Mouse (Mus musculus) hindbrain, postnatal 0 days (tissue): ENCODE measurements at regions not wholly inside any gene's neighbourhood (a gene's known extent, or its start where the extent isn't known, plus 50 kb on each side); places are given as distances from the start of the nearest gene placed in this dataset.

Experiments
- ATAC-seq: fragments of 200-750 bp; cut with Nextera tagmentation; 2 replicates; pipeline ENCODE4 v1.8.0; 2017; ENCODE audit warnings: mild to moderate bottlenecking, moderate TSS enrichment, moderate library complexity
- DNase-seq: peaks from one replicate; pipeline ENCODE4 v3.0.0-alpha.2; 2015; ENCODE audit warnings: low spot score
- H3K27ac ChIP-seq: fragments of 300-500 bp; sonication (generic); 2 replicates; pipeline ENCODE4 v1.5.1; 2014; ENCODE audit warnings: mild to moderate bottlenecking
- H3K27me3 ChIP-seq: fragments of 300-500 bp; sonication (generic); 2 replicates; pipeline ENCODE4 v1.6.1; 2014; ENCODE audit warnings: low read length, mixed read lengths; ENCODE audit not compliant: insufficient read depth
- H3K36me3 ChIP-seq: fragments of 300-500 bp; sonication (generic); 2 replicates; pipeline ENCODE4 v1.6.1; 2014; ENCODE audit warnings: low read length, mixed read lengths; ENCODE audit not compliant: insufficient read depth
- H3K4me1 ChIP-seq: fragments of 300-500 bp; sonication (generic); 2 replicates; pipeline ENCODE4 v1.6.1; 2014; ENCODE audit warnings: antibody characterized with exemption, low read length, mixed read lengths; ENCODE audit not compliant: insufficient read depth
- H3K4me2 ChIP-seq: fragments of 300-500 bp; sonication (generic); 2 replicates; pipeline ENCODE4 v1.6.1; 2014; ENCODE audit warnings: low read depth, mild to moderate bottlenecking, low read length, moderate library complexity, mixed read lengths
- H3K4me3 ChIP-seq: fragments of 300-500 bp; sonication (generic); 2 replicates; pipeline ENCODE4 v1.5.1; 2014; ENCODE audit warnings: low read length
- H3K9ac ChIP-seq: fragments of 300-500 bp; sonication (generic); replicated peaks from 2 replicates; pipeline ENCODE4 v1.6.1; 2014; ENCODE audit warnings: mild to moderate bottlenecking, low read length, moderate library complexity, mixed read lengths
- H3K9me3 ChIP-seq: fragments of 300-500 bp; sonication (generic); 2 replicates; pipeline ENCODE4 v1.6.1; 2016; ENCODE audit warnings: low read length, mixed read lengths
- CTCF ChIP-seq: IDR thresholded peaks from 2 replicates; pipeline ENCODE4 v1.5.1; 2016; ENCODE audit warnings: antibody characterized with exemption, control low read depth, low read depth
- WGBS: fragments of 180-500 bp; shearing (Covaris S2); extraction: QIAGEN DNeasy Blood & Tissue Kit; methylation state at CpG from one replicate; pipeline ENCODE4 v1.1.7; 2014; 5-methylcytosine and 5-hydroxymethylcytosine counted together

GRCm38 (mm10) chr3:147442925-147443690 lies 590.9 kb downstream of the Ttll7 start:
- H3K27ac ChIP-seq = no peak overlapping the region
- no peak for TF ChIP-seq CTCF
- no peaks in the 10 kb centered on the region for H3K36me3 ChIP-seq
- WGBS = 54% methylated on average over 5 of the region's 5 CpGs
- no peak for DNase-seq
- no peak overlapping the region for H3K4me3 ChIP-seq
- H3K9ac ChIP-seq = no peak overlapping the region
- H3K27me3 ChIP-seq = no peaks in the 10 kb centered on the region
- no peak overlapping the region for H3K4me2 ChIP-seq
- H3K9me3 ChIP-seq = no peaks in the 10 kb centered on the region
- ATAC-seq = no peak
- H3K4me1 ChIP-seq = no peaks in the 10 kb centered on the region

DNA sequence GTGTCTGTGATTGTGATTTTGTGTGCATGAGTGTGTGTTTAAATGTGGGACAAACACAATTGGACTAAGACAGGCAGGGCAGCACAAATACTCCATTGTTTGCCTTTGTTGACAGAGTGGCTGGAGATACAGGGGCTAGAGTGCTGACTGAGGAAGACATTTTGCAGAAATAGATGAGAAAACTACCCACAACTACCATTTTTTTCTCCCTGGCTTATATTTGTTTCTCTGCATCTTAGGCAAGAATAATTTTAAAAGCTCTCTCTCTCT lies 591.5 kb downstream of the Ttll7 start:
- H3K27me3 ChIP-seq = no peaks in the 10 kb centered on the region
- no peaks in the 10 kb centered on the region for H3K9me3 ChIP-seq
- no peak for ATAC-seq
- no peak for TF ChIP-seq CTCF
- H3K4me2 ChIP-seq = no peak overlapping the region
- H3K36me3 ChIP-seq = no peaks in the 10 kb centered on the region
- no peak overlapping the region for H3K4me3 ChIP-seq
- DNase-seq = no peak
- H3K4me1 ChIP-seq = no peaks in the 10 kb centered on the region
- H3K9ac ChIP-seq = no peak overlapping the region
- no peak overlapping the region for H3K27ac ChIP-seq

DNA sequence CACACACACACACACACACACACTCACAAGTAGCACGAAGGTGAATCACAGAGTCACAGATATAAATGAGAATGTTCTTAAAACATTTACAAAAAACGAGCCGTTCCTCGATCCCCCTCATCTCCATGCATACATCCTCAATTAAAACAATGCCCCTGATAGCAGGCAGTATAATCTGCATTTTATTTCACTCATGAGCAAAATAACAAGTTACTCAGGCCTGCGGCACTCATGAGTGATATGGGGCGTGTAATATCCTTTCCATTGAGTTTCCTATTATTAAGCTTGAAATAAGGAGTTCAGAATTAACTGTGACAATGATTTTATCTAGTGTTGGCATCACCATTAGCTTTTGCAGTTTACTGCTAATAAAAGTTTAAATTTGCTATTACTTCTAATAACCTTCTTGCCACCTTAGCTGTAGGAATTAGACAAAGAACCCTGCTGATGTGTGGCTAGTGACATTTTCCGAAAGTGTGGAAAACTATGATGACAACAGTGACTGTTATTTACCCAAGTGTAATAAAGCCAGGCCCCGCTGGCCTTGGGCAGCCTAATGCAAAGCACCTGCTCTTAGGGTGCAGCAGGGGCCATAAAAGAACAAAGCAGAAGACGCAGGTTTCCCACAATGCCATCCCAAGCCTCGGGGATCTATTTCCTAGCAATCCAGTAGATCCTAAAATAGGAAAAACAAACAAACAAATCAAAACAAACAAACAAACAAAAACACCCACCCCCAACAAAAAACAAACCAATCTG lies 592.0 kb downstream of the Ttll7 start:
- Histone ChIP-seq H3K27me3 (no peaks in the 10 kb centered on the region), H3K36me3 (no peaks in the 10 kb centered on the region), H3K4me1 (no peaks in the 10 kb centered on the region), H3K4me3 (no peak overlapping the region), H3K9ac (no peak overlapping the region), H3K27ac (no peak overlapping the region), H3K4me2 (no peak overlapping the region), H3K9me3 (no peaks in the 10 kb centered on the region)
- WGBS = 76% methylated on average over 10 of the region's 10 CpGs
- no peak for TF ChIP-seq CTCF
- ATAC-seq = no peak
- DNase-seq = no peak

DNA sequence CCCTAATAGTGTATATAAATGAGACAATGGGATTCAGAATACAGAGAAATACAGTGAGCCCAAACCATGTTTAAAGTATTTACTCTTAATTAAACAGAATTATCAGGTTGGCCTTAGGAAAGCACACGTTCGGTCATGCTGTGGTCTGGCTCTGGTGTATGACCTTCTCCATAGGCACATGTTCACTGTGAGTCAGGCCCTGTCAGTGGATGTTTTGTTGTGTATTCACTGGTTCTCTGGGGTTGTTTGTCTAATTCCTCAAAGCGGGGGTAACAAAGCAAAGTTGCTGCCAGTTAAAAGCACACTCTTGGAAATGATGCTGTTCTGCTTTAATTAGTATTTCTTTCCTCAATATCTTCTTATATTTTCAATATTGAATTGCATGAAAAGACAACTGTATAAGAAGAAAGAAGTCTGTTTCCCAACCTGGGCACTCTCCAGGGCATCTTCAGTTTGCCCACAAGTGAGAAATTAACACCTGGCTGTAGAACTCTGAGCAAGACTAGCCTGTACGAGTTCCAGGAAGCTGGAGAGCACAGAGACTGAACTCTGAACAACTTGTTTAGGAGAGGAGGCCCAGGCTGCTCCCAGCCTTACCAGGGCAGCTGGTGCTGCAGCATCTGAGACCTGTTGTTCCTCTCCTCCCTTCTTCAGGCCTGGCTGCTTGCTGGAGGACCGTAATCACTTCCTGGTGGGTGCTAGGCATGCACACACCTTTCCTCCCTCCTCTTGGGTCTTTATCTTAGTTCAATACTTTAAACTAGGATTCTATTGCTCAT lies 593.1 kb downstream of the Ttll7 start:
- Histone ChIP-seq H3K9ac (no peak overlapping the region), H3K9me3 (no peaks in the 10 kb centered on the region), H3K4me3 (no peak overlapping the region), H3K27ac (no peak overlapping the region), H3K36me3 (no peaks in the 10 kb centered on the region), H3K4me2 (no peak overlapping the region), H3K27me3 (no peaks in the 10 kb centered on the region), H3K4me1 (no peaks in the 10 kb centered on the region)
- 78% methylated on average over 5 of the region's 5 CpGs for WGBS
- no peak for DNase-seq
- ATAC-seq = no peak
- no peak for TF ChIP-seq CTCF

GRCm38 (mm10) chr3:147445884-147446283 lies 593.7 kb downstream of the Ttll7 start:
- Histone ChIP-seq H3K4me3 (no peak overlapping the region), H3K27ac (no peak overlapping the region), H3K9me3 (no peaks in the 10 kb centered on the region), H3K36me3 (no peaks in the 10 kb centered on the region), H3K4me2 (no peak overlapping the region), H3K27me3 (no peaks in the 10 kb centered on the region), H3K4me1 (no peaks in the 10 kb centered on the region), H3K9ac (no peak overlapping the region)
- 90% methylated on average over 8 of the region's 8 CpGs for WGBS
- TF ChIP-seq CTCF = no peak
- no peak for ATAC-seq
- no peak for DNase-seq

GRCm38 (mm10) chr3:147452176-147452575 lies 600.0 kb downstream of the Ttll7 start:
- Histone ChIP-seq H3K9me3 (no peaks in the 10 kb centered on the region), H3K4me1 (no peaks in the 10 kb centered on the region), H3K9ac (no peak overlapping the region), H3K4me3 (no peak overlapping the region), H3K27ac (no peak overlapping the region), H3K27me3 (no peaks in the 10 kb centered on the region), H3K36me3 (no peaks in the 10 kb centered on the region), H3K4me2 (no peak overlapping the region)
- DNase-seq (no peak), ATAC-seq (no peak)
- TF ChIP-seq CTCF = no peak
- 67% methylated on average over 4 of the region's 4 CpGs for WGBS

GRCm38 (mm10) chr3:147455383-147455782 lies 603.2 kb downstream of the Ttll7 start:
- no peak overlapping the region for H3K9ac ChIP-seq
- no peaks in the 10 kb centered on the region for H3K36me3 ChIP-seq
- H3K4me3 ChIP-seq = no peak overlapping the region
- H3K9me3 ChIP-seq = no peaks in the 10 kb centered on the region
- no peak for DNase-seq
- no peaks in the 10 kb centered on the region for H3K27me3 ChIP-seq
- H3K4me2 ChIP-seq = no peak overlapping the region
- no peak overlapping the region for H3K27ac ChIP-seq
- no peak for TF ChIP-seq CTCF
- no peak for ATAC-seq
- H3K4me1 ChIP-seq = no peaks in the 10 kb centered on the region
- 44% methylated on average over 3 of the region's 3 CpGs for WGBS
